1 mouse cellular context compared by ENCODE assay signal in the genomic region with DNA sequence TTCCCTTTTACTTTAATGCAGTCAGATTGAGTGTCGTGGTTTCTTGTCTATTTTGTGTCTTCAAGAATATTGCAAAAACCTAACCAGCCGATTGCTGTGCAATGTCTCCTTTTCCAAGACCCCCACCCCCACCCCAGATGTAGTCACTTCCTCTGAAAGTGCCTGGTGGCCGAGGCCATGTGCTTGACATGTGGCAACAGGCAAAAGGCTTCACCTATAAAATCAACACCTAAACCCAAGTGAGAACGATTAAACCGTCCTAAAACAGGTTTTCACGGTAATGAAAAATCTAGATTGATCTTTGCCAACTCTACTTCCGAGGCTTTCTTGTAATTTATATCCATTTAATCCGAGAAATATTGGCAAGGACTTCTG.
A peak's percentile ranks its signal among the peaks of the same experiment; 100 is the strongest.
TF ChIP-seq lines count a peak whose summit lies in the region.

No protein-coding gene starts in this region.

TF ChIP-seq in C2C12, 6 proteins besides CTCF, POLR2A, EP300 and RAD21 (continued from another document):
- TF ChIP-seq MYOG (IDR thresholded peaks at IDR 0.05; ENCODE audit: control insufficient read depth, extremely low read depth, insufficient read length), result no peak
- no peak for TF ChIP-seq MYOD1 (IDR thresholded peaks at IDR 0.05; ENCODE audit: control insufficient read depth, insufficient read length, low read depth)
- TF ChIP-seq FOSL1 (IDR thresholded peaks at IDR 0.05; ENCODE audit: insufficient read depth, low read length, poor library complexity, severe bottlenecking), result no peak
- no peak for TF ChIP-seq USF1 (IDR thresholded peaks at IDR 0.05; ENCODE audit: low read depth)
- TF ChIP-seq MAX (IDR thresholded peaks at IDR 0.05), result peak; percentile 99
